Mouse (Mus musculus) brain, adult 2 months (tissue): ENCODE results near the gene Rpp40.

Source experiments
- DNase-seq: peaks from one replicate; pipeline ENCODE4 v3.0.0; 2011; ENCODE audit warnings: low read depth, low spot score

The Rpp40 gene

DNA sequence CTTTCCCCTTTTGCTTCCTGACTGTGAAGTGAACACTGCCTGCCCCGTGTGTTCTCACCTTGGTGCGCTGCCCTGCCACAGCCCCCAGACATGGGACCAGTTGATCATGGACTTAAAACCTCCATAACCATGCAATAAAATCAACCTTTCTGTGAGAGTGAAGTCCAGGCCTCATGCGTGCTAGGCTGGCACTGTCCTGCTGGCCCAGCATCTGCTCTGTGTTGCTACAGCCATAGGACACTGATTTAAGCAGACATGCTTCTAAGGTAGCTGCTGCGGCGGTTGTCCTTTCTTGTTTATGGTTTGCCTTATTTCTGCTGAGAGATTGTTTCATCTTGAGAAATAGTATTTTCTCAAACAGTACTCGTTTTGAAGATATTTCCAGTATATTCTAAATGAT lies 54.6 kb downstream of the Rpp40 start:
- DNase-seq, result peak; percentile 66

DNA sequence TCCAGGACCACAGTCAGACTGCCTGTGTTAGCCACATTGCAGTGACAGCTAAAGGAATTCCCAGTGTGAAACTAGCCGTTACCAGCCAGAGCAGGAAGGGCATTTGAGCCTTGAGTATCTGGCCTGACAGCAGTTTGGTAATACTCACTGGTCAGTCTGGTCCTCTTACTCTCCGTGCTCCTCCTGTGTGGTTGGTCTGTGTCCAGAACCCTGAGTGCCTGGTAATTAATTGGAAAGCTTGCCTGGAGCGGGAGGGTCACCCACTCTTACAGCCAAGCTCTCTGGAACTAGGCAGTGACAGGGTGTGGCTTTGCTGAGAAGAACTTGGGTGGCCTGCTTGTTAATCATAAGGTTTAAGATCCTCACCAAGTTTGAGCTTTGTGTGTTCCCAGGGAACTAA lies 57.5 kb downstream of the Rpp40 start:
- DNase-seq, result peak; percentile 76

DNA sequence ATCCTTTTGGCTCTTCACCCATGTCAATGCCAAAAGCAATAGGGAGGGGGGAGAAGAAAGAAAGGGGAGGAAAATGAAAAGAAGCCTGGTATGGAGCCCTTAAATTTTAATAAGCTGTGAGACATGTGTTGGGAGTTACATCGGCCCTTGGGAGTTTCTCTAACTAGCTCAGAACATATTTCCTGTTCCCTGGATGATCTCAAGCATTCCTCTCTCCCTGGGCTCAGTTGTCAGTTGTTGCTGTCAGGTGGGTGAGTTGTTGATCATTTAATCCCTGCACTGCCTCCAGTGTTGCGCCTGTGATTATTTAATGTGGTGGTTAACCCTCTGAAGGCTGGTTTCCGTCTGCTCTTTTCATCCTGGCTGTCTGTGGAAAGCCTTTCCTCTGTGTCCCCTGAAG lies 60.9 kb downstream of the Rpp40 start:
- no peak for DNase-seq
